Mouse (Mus musculus) layer of hippocampus, postnatal 10 days (tissue): ENCODE results near the gene Zfp868. TPM values are rescaled to one million over a fixed set of nuclear protein-coding genes. Genes with fewer than 3 reads are reported as not detected.
"Not testable (repeated sequence)": the region's sequence is repeated elsewhere in the genome, so short reads cannot be mapped to it uniquely, and the experiment has no call there.

ENCODE experiments used
- DNase-seq, 2 experiments: peaks; one replicate each; pipeline ENCODE4 v3.0.0; 2021; ENCODE audit warnings: low spot score in 2 of 2
- long read RNA-seq: library from polyadenylated mRNA; stranded (forward); transcript quantifications from one replicate; pipeline ENCODE4 v2.0.0, GENCODE M21; 2023
- total RNA-seq, 2 experiments: library from RNA; stranded (reverse); gene quantifications; 2 replicates each; pipeline ENCODE4 v1.2.3; 2021

Zfp868 gene
- total RNA-seq = 10 to 100 TPM; 17.1 to 17.6 TPM
- long read RNA-seq, transcript Zfp868-202 (5 exons, 2,259 nt) = major isoform, 7 of 12 reads
- long read RNA-seq, partial matches to known transcripts = 0 of 12 reads
- long read RNA-seq, other reads (novel, unspliced or antisense) = 5 of 12 reads

DNA sequence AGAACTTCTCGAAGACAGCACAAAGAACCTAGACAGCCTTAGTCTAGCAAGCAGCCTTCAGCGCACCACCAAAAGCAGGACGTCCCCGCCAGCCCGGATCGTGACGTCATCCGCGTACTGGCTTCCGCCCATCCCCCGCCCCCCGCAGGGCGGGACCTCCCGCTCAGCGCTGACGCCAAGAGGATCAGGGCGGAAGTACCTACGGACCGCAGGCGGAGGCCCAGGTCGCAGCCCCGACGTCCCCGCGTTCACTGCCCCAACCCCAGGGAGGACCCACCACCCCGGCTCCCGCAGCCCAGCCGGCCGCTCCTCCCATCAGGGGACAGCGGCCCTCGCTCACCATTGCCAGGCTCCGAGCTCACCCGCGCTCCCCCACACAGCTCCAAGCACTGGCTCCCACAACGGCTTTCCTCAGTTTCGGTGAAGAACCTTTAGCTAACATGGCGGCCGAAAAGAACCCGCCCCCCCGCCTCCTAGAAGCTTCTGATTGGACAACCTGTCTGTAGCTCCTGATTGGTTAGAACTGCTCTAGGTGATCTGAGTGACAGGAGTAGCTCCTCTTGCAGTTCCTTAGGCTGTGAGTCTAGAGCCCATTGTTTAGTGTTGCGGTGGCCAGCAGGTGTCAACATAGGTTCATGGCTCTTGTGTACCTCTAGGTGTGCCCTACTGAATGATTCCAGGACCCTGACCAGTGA, at the start of gene Zfp868:
Gene Zfp868 (minus strand): TSS at position 454 of the 695 bp plus-strand sequence.
- peak; percentile 99 for DNase-seq

- DNase-seq = not testable (repeated sequence)
These were observed 39.7 kb upstream of the Zfp868 start for GRCm38 (mm10) chr8:69665051-69665450.

GRCm38 (mm10) chr8:69661294-69661693, 35.9 kb upstream of the Zfp868 start:
- DNase-seq = no peak

GRCm38 (mm10) chr8:69654358-69654981, 29.1 kb upstream of the Zfp868 start, which contains the start of gene Zfp964:
Zfp964 (plus strand) TSS chr8:69654479.
- peak; percentile 94 to 96 for DNase-seq

- no peak for DNase-seq
These were observed 28.5 kb upstream of the Zfp868 start for GRCm38 (mm10) chr8:69653808-69654357.

DNA sequence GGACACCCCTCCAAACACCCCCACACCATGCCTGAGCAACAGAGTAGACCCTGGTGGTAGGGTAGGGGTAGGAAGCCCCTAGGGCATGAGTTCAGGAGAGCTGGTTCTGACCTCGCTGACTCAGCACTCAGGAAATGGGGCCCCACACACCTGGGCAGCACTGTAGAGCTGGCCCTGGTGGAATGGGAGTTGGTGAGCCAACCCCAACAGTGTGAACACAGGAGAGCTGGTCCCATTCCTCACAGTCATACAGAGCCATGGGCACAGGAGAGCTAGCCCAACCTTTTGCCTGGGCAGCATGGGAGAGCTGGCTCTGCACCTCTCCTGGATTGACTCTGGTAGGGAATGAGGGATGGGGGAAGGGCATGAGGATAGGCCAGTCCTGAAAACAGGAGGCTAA, 7.3 kb downstream of the Zfp868 start:
- DNase-seq = no peak

DNA sequence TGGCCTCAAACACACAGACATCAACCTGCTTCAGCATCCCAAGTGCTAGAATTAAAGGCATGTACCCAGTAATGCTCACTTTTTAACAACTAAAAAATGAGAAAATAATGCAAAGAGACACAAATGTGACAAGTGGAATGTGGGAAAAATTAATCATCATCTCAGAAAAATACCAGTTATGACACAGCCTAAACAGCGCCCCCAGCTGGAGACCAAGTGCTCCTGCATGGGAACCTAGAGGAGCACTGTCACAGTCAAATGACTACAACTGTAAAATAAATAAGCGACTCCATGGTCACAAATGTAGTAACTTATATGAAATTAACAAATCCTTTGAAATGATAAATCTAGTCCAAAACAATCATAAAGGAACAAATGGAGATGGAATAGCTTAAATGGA, 10.7 kb downstream of the Zfp868 start:
- DNase-seq = no peak

DNA sequence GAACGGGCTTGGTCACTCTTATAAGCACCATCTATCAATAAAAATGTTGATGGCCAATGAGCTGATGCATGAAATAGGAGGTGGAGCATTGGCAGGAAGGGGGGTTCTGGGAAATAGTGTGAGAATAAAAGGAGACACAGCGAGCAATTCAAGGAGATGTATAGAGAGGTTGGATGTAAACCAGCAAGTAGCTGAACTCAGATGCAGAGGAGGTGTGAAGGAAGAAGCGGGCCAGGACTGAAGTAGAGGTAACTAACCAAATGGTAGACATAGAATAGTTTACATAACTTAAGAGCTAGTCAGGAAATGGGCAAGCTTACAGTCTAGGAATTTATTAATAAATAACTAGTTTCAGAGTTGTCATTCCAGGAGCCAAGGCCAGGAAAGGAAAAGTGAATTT, 27.8 kb downstream of the Zfp868 start:
- DNase-seq = not testable (repeated sequence)

DNA sequence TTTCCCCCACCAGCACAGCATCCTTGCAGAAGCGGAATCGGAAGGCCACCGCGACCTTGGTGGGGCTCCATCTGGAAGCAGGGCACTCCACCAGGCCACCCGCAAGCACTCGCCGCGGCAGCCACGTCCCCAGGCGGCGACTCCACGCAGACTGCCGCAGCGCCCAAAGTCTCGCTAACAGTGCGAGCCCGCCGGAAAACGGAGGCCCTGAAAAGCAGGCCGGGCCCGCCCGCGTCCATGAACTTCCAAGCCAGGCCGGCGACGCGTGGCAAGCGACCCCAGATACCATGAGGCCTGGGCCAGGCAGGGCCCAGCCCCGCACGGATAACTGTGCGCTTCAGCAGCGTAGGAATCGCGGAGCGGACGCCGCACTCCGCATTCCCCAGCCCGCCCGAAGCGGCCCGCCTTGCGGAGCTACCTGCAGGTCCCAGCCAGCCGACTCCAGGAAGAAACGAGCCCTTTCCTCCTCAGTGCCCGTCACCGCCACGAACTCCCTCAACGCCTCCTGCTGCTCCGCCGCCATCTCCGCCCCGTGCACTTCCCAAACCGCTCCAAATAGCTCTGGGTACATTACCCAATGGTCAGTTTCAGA, 40.6 kb downstream of the Zfp868 start:
- DNase-seq = peak; percentile 50 to 55

- DNase-seq = not testable (repeated sequence)
These were observed 41.1 kb downstream of the Zfp868 start for GRCm38 (mm10) chr8:69584201-69584600.

Other genes with a start within 250 kb of the Zfp868 start
- gene Gm9495, start 172.0 kb downstream of the Zfp868 start, total RNA-seq = not detected
- gene Gm7697, start 102.6 kb downstream of the Zfp868 start, total RNA-seq = not detected
- 1 to 10 TPM; 3.4 to 3.7 TPM for gene Zfp964, start 28.9 kb upstream of the Zfp868 start, total RNA-seq
- gene Zfp869, start 85.2 kb upstream of the Zfp868 start, total RNA-seq = 10 to 100 TPM; 17.1 to 20.0 TPM
- gene Zfp963, start 124.4 kb upstream of the Zfp868 start, total RNA-seq = 1 to 10 TPM; 4.7 to 6.7 TPM
- under 1 TPM in 1 of 2 experiments, not detected in 1; 0.91 TPM for gene Gm20422, start 149.3 kb upstream of the Zfp868 start, total RNA-seq
- gene Atp13a1, start 165.6 kb upstream of the Zfp868 start, total RNA-seq = 10 to 100 TPM; 44.9 to 49.6 TPM
- 10 to 100 TPM; 30.8 to 32.6 TPM for gene Zfp866, start 165.6 kb upstream of the Zfp868 start, total RNA-seq
- 10 to 100 TPM; 27.0 to 41.3 TPM for gene Gmip, start 183.1 kb upstream of the Zfp868 start, total RNA-seq
- gene Lpar2, start 196.9 kb upstream of the Zfp868 start, total RNA-seq = 1 to 10 TPM; 1.7 to 1.9 TPM
- 10 to 100 TPM; 18.8 to 25.4 TPM for gene Pbx4, start 206.9 kb upstream of the Zfp868 start, total RNA-seq